Mouse (Mus musculus) stomach, embryonic 16.5 days (tissue): ENCODE measurements around the gene Krtap5-2. TPM values are rescaled to one million over a fixed set of nuclear protein-coding genes. Genes with fewer than 3 reads are reported as not detected.
"Not testable (repeated sequence)": the region's sequence is repeated elsewhere in the genome, so short reads cannot be mapped to it uniquely, and the experiment has no call there.

Source experiments
- ATAC-seq: fragments of 200-750 bp; cut with Nextera tagmentation; 2 replicates; pipeline ENCODE4 v1.8.0; 2017; ENCODE audit warnings: moderate number of reproducible peaks, moderate TSS enrichment; ENCODE audit not compliant: insufficient read depth, low FRiP score
- H3K27ac ChIP-seq: fragments of 300-500 bp; sonication (generic); 2 replicates; pipeline ENCODE4 v1.5.1; 2014; ENCODE audit warnings: low read length
- H3K27me3 ChIP-seq: fragments of 300-500 bp; sonication (generic); 2 replicates; pipeline ENCODE4 v1.6.1; 2014; ENCODE audit warnings: low read length, control low read depth, mixed read lengths; ENCODE audit not compliant: control insufficient read depth, insufficient read depth
- H3K36me3 ChIP-seq: fragments of 300-500 bp; sonication (generic); 2 replicates; pipeline ENCODE4 v1.6.1; 2014; ENCODE audit warnings: low read length; ENCODE audit not compliant: control insufficient read depth, insufficient read depth
- H3K4me1 ChIP-seq: fragments of 300-500 bp; sonication (generic); 2 replicates; pipeline ENCODE4 v1.6.1; 2014; ENCODE audit warnings: low read length, control low read depth, mixed read lengths; ENCODE audit not compliant: control insufficient read depth, insufficient read depth
- H3K4me2 ChIP-seq: fragments of 300-500 bp; sonication (generic); 2 replicates; pipeline ENCODE4 v1.6.1; 2014; ENCODE audit warnings: low read depth, low read length, mixed read lengths
- H3K4me3 ChIP-seq: fragments of 300-500 bp; sonication (generic); replicated peaks from 2 replicates; pipeline ENCODE4 v1.5.1; 2014; ENCODE audit warnings: mild to moderate bottlenecking, low read length
- H3K9ac ChIP-seq: fragments of 300-500 bp; sonication (generic); 2 replicates; pipeline ENCODE4 v1.6.1; 2014; ENCODE audit warnings: low read length
- H3K9me3 ChIP-seq: fragments of 300-500 bp; sonication (generic); replicated peaks from 2 replicates; pipeline ENCODE4 v1.6.1; 2016; ENCODE audit warnings: low read length, control low read depth; ENCODE audit not compliant: control insufficient read depth
- WGBS: fragments of 180-500 bp; shearing (Covaris S2); extraction: QIAGEN DNeasy Blood & Tissue Kit; methylation state at CpG from one replicate; pipeline ENCODE4 v1.1.7; 2014; 5-methylcytosine and 5-hydroxymethylcytosine counted together
- polyA plus RNA-seq: library from polyadenylated mRNA; unstranded; fragments of >200 nt; fragmentation: Nextera tagmentation; extraction: Ambion mirVana; gene quantifications from 2 replicates; pipeline ENCODE4 v1.2.1, GENCODE M21; 2015

Krtap5-2 gene
- polyA plus RNA-seq = not detected in 2 replicates

- H3K9ac ChIP-seq, H3K27me3 ChIP-seq, H3K9me3 ChIP-seq, H3K4me3 ChIP-seq, ATAC-seq, H3K27ac ChIP-seq, H3K4me1 ChIP-seq, H3K36me3 ChIP-seq, H3K4me2 ChIP-seq: not testable (repeated sequence)
These were observed at the start of gene Krtap5-2 for GRCm38 (mm10) chr7:142175905-142176304. TSS of gene Krtap5-2 (minus strand) at chr7:142176005.

- Histone ChIP-seq H3K4me2 (no peak overlapping the region), H3K27ac (no peak overlapping the region), H3K27me3 (no peaks in the 10 kb centered on the region), H3K9ac (no peak overlapping the region), H3K4me1 (no peaks in the 10 kb centered on the region), H3K36me3 (no peaks in the 10 kb centered on the region), H3K9me3 (no peaks in the 10 kb centered on the region), H3K4me3 (no peak overlapping the region)
- no peak for ATAC-seq
- WGBS = 28% methylated on average over 2 of the region's 2 CpGs
These were observed 48.7 kb upstream of the Krtap5-2 start for GRCm38 (mm10) chr7:142224518-142224917.

- H3K9ac ChIP-seq, H3K27me3 ChIP-seq, ATAC-seq, H3K36me3 ChIP-seq, H3K9me3 ChIP-seq, H3K4me3 ChIP-seq, H3K27ac ChIP-seq, H3K4me1 ChIP-seq, H3K4me2 ChIP-seq: not testable (repeated sequence)
- 56% methylated on average over 1 of the region's 1 CpGs for WGBS
These were observed 36.3 kb upstream of the Krtap5-2 start for GRCm38 (mm10) chr7:142212136-142212535.

- Histone ChIP-seq H3K4me2 (no peak within 1 kb of the TSS), H3K27ac (no peak within 1 kb of the TSS), H3K9me3 (no peaks in the 10 kb centered on the region), H3K4me3 (no peak within 1 kb of the TSS), H3K4me1 (no peaks in the 10 kb centered on the region), H3K36me3 (no peaks in the 10 kb centered on the region), H3K27me3 (no peaks in the 10 kb centered on the region), H3K9ac (no peak within 1 kb of the TSS)
- no peak for ATAC-seq
- 62% methylated on average over 1 of the region's 1 CpGs for whole genome bisulfite sequencing
These were observed 35.8 kb upstream of the Krtap5-2 start, which contains the start of gene Gm7579 for GRCm38 (mm10) chr7:142211559-142211958. TSS of gene Gm7579 (plus strand) at chr7:142211859.

- not testable (repeated sequence) for H3K36me3 ChIP-seq, H3K9ac ChIP-seq, H3K27me3 ChIP-seq, H3K4me2 ChIP-seq, H3K4me1 ChIP-seq, ATAC-seq, H3K9me3 ChIP-seq, H3K4me3 ChIP-seq, H3K27ac ChIP-seq
- 78% methylated on average over 5 of the region's 5 CpGs for WGBS
These were observed 31.1 kb upstream of the Krtap5-2 start for GRCm38 (mm10) chr7:142206891-142207290.

GRCm38 (mm10) chr7:142205488-142205887 is 29.7 kb upstream of the Krtap5-2 start:
- no peaks in the 10 kb centered on the region for H3K27me3 ChIP-seq
- no peak for ATAC-seq
- H3K4me1 ChIP-seq = no peaks in the 10 kb centered on the region

GRCm38 (mm10) chr7:142201064-142201463 is 25.3 kb upstream of the Krtap5-2 start, which contains the start of gene Krtap5-3:
TSS of gene Krtap5-3 (plus strand) at chr7:142201364.
- H3K27ac ChIP-seq = no peak within 1 kb of the TSS
- no peaks in the 10 kb centered on the region for H3K27me3 ChIP-seq
- no peaks in the 10 kb centered on the region for H3K36me3 ChIP-seq
- no peak within 1 kb of the TSS for H3K4me3 ChIP-seq
- no peaks in the 10 kb centered on the region for H3K9me3 ChIP-seq
- no peaks in the 10 kb centered on the region for H3K4me1 ChIP-seq
- H3K9ac ChIP-seq = no peak within 1 kb of the TSS
- H3K4me2 ChIP-seq = no peak within 1 kb of the TSS
- WGBS = 65% methylated on average over 1 of the region's 1 CpGs
- no peak for ATAC-seq

More at GRCm38 (mm10) chr7:142205488-142205887, 29.7 kb upstream of the Krtap5-2 start:
- H3K9me3 ChIP-seq = no peaks in the 10 kb centered on the region
- no peak overlapping the region for H3K9ac ChIP-seq
- H3K4me3 ChIP-seq = no peak overlapping the region
- no peak overlapping the region for H3K27ac ChIP-seq
- H3K36me3 ChIP-seq = no peaks in the 10 kb centered on the region
- H3K4me2 ChIP-seq = no peak overlapping the region

- H3K4me3 ChIP-seq = no peak overlapping the region
- no peak overlapping the region for H3K4me2 ChIP-seq
- H3K9ac ChIP-seq = no peak overlapping the region
- no peaks in the 10 kb centered on the region for H3K4me1 ChIP-seq
- no peaks in the 10 kb centered on the region for H3K36me3 ChIP-seq
- H3K27ac ChIP-seq = no peak overlapping the region
- ATAC-seq = no peak
- H3K27me3 ChIP-seq = no peaks in the 10 kb centered on the region
- H3K9me3 ChIP-seq = no peaks in the 10 kb centered on the region
- WGBS = 73% methylated on average over 2 of the region's 2 CpGs
These were observed 22.9 kb upstream of the Krtap5-2 start for GRCm38 (mm10) chr7:142198748-142199147.

- no peak for ATAC-seq
- 23% methylated on average over 2 of the region's 2 CpGs for WGBS
- H3K4me2 ChIP-seq = no peak within 1 kb of the TSS
- H3K9me3 ChIP-seq = no peaks in the 10 kb centered on the region
- no peaks in the 10 kb centered on the region for H3K36me3 ChIP-seq
- H3K4me3 ChIP-seq = no peak within 1 kb of the TSS
- H3K4me1 ChIP-seq = no peaks in the 10 kb centered on the region
- no peaks in the 10 kb centered on the region for H3K27me3 ChIP-seq
- H3K27ac ChIP-seq = no peak within 1 kb of the TSS
- no peak within 1 kb of the TSS for H3K9ac ChIP-seq
These were observed 14.5 kb upstream of the Krtap5-2 start, which contains the start of gene Gm10153 for GRCm38 (mm10) chr7:142190289-142190688. TSS of gene Gm10153 (minus strand) at chr7:142190389.

- Histone ChIP-seq H3K4me2 (no peak overlapping the region), H3K36me3 (no peaks in the 10 kb centered on the region), H3K4me1 (no peaks in the 10 kb centered on the region), H3K27me3 (no peaks in the 10 kb centered on the region), H3K4me3 (no peak overlapping the region), H3K27ac (no peak overlapping the region), H3K9ac (no peak overlapping the region), H3K9me3 (no peaks in the 10 kb centered on the region)
- ATAC-seq = no peak
- 79% methylated on average over 2 of the region's 2 CpGs for WGBS
These were observed 12.4 kb upstream of the Krtap5-2 start for GRCm38 (mm10) chr7:142188156-142188555.
